Mouse (Mus musculus): ENCODE data around the gene Myod1. TPM values are rescaled to one million over a fixed set of nuclear protein-coding genes. Genes with fewer than 3 reads are reported as not detected.

The Myod1 gene
- polyA plus RNA-seq, 1 experiment from 2014 or later: 10.0 TPM

- H3K4me3 ChIP-seq (ENCODE audit: low read depth, low read length): no peak overlapping the region
- DNase-seq (ENCODE audit: low spot score) (no peak), ATAC-seq (ENCODE audit: insufficient read depth, low FRiP score, low TSS enrichment) (no peak)
- H3K4me2 ChIP-seq (ENCODE audit: low read depth): no peak overlapping the region
- no peak overlapping the region for H3K27ac ChIP-seq (ENCODE audit: low read depth, low read length)
- no peaks in the 10 kb centered on the region for H3K4me1 ChIP-seq (ENCODE audit: control insufficient read depth, insufficient read depth, low read length)
- peaks cover 13% of the 10 kb centered on the region for H3K27me3 ChIP-seq (ENCODE audit: control insufficient read depth, insufficient read depth, low read length)
- WGBS: 84% methylated on average over 15 of the region's 15 CpGs
- H3K9me3 ChIP-seq (ENCODE audit: control insufficient read depth, low read length): no peaks in the 10 kb centered on the region
- no peak overlapping the region for H3K9ac ChIP-seq (ENCODE audit: low read length)
- H3K36me3 ChIP-seq (ENCODE audit: control insufficient read depth, insufficient read depth, low read length): no peaks in the 10 kb centered on the region
Observed at GRCm38 (mm10) chr7:46403616-46404485, 27.6 kb downstream of the Myod1 start.

- no peak overlapping the region for H3K4me2 ChIP-seq (ENCODE audit: low read depth)
- 81% methylated on average over 7 of the region's 7 CpGs for WGBS
Observed at GRCm38 (mm10) chr7:46404756-46405155, 28.5 kb downstream of the Myod1 start.

GRCm38 (mm10) chr7:46408606-46409005 is 32.3 kb downstream of the Myod1 start:
- no peak overlapping the region for H3K4me3 ChIP-seq (ENCODE audit: low read depth, low read length)
- H3K27ac ChIP-seq (ENCODE audit: low read depth, low read length): no peak overlapping the region
- DNase-seq (ENCODE audit: low spot score): no peak
- H3K4me1 ChIP-seq (ENCODE audit: control insufficient read depth, insufficient read depth, low read length): no peaks in the 10 kb centered on the region
- H3K36me3 ChIP-seq (ENCODE audit: control insufficient read depth, insufficient read depth, low read length): no peaks in the 10 kb centered on the region
- no peak for ATAC-seq (ENCODE audit: insufficient read depth, low FRiP score, low TSS enrichment)
- no peak overlapping the region for H3K9ac ChIP-seq (ENCODE audit: low read length)
- no peaks in the 10 kb centered on the region for H3K9me3 ChIP-seq (ENCODE audit: control insufficient read depth, low read length)
- H3K27me3 ChIP-seq (ENCODE audit: control insufficient read depth, insufficient read depth, low read length): no peaks in the 10 kb centered on the region
- 89% methylated on average over 9 of the region's 9 CpGs for WGBS
- H3K4me2 ChIP-seq (ENCODE audit: low read depth): no peak overlapping the region

More at GRCm38 (mm10) chr7:46404756-46405155, 28.5 kb downstream of the Myod1 start:
- no peaks in the 10 kb centered on the region for H3K9me3 ChIP-seq (ENCODE audit: control insufficient read depth, low read length)
- DNase-seq (ENCODE audit: low spot score): no peak
- no peak overlapping the region for H3K27ac ChIP-seq (ENCODE audit: low read depth, low read length)
- H3K9ac ChIP-seq (ENCODE audit: low read length): no peak overlapping the region
- ATAC-seq (ENCODE audit: insufficient read depth, low FRiP score, low TSS enrichment): no peak
- no peak overlapping the region for H3K4me3 ChIP-seq (ENCODE audit: low read depth, low read length)
- H3K27me3 ChIP-seq (ENCODE audit: control insufficient read depth, insufficient read depth, low read length): peaks cover 4% of the 10 kb centered on the region; the same call in 1 of the 2 replicates
- no peaks in the 10 kb centered on the region for H3K36me3 ChIP-seq (ENCODE audit: control insufficient read depth, insufficient read depth, low read length)
- no peaks in the 10 kb centered on the region for H3K4me1 ChIP-seq (ENCODE audit: control insufficient read depth, insufficient read depth, low read length)

- Histone ChIP-seq H3K4me1 (ENCODE audit: control insufficient read depth, insufficient read depth, low read length) (no peaks in the 10 kb centered on the region), H3K9ac (ENCODE audit: low read length) (no peak overlapping the region), H3K36me3 (ENCODE audit: control insufficient read depth, insufficient read depth, low read length) (no peaks in the 10 kb centered on the region), H3K9me3 (ENCODE audit: control insufficient read depth, low read length) (no peaks in the 10 kb centered on the region), H3K27me3 (ENCODE audit: control insufficient read depth, insufficient read depth, low read length) (no peaks in the 10 kb centered on the region), H3K4me2 (ENCODE audit: low read depth) (no peak overlapping the region), H3K4me3 (ENCODE audit: low read depth, low read length) (no peak overlapping the region), H3K27ac (ENCODE audit: low read depth, low read length) (no peak overlapping the region)
- ATAC-seq (ENCODE audit: insufficient read depth, low FRiP score, low TSS enrichment) (no peak), DNase-seq (ENCODE audit: low spot score) (no peak)
- 44% methylated on average over 12 of the region's 12 CpGs for WGBS
Observed at GRCm38 (mm10) chr7:46409204-46409789, 33.0 kb downstream of the Myod1 start.

GRCm38 (mm10) chr7:46410727-46411126 is 34.5 kb downstream of the Myod1 start:
- no peak overlapping the region for H3K4me2 ChIP-seq (ENCODE audit: low read depth)
- no peak for DNase-seq (ENCODE audit: low spot score)
- H3K4me1 ChIP-seq (ENCODE audit: control insufficient read depth, insufficient read depth, low read length): no peaks in the 10 kb centered on the region
- H3K4me3 ChIP-seq (ENCODE audit: low read depth, low read length): no peak overlapping the region
- no peak for ATAC-seq (ENCODE audit: insufficient read depth, low FRiP score, low TSS enrichment)
- no peaks in the 10 kb centered on the region for H3K27me3 ChIP-seq (ENCODE audit: control insufficient read depth, insufficient read depth, low read length)
- no peak overlapping the region for H3K9ac ChIP-seq (ENCODE audit: low read length)
- no peaks in the 10 kb centered on the region for H3K9me3 ChIP-seq (ENCODE audit: control insufficient read depth, low read length)
- no peaks in the 10 kb centered on the region for H3K36me3 ChIP-seq (ENCODE audit: control insufficient read depth, insufficient read depth, low read length)
- 79% methylated on average over 6 of the region's 6 CpGs for WGBS
- H3K27ac ChIP-seq (ENCODE audit: low read depth, low read length): no peak overlapping the region

- ATAC-seq (ENCODE audit: insufficient read depth, low FRiP score, low TSS enrichment): no peak
Observed at GRCm38 (mm10) chr7:46412823-46413222, 36.5 kb downstream of the Myod1 start.

GRCm38 (mm10) chr7:46413959-46414725 is 37.9 kb downstream of the Myod1 start:
- no peak overlapping the region for H3K9ac ChIP-seq (ENCODE audit: low read length)
- H3K27ac ChIP-seq (ENCODE audit: low read depth, low read length): no peak overlapping the region
- no peaks in the 10 kb centered on the region for H3K27me3 ChIP-seq (ENCODE audit: control insufficient read depth, insufficient read depth, low read length)
- H3K4me1 ChIP-seq (ENCODE audit: control insufficient read depth, insufficient read depth, low read length): no peaks in the 10 kb centered on the region
- no peaks in the 10 kb centered on the region for H3K36me3 ChIP-seq (ENCODE audit: control insufficient read depth, insufficient read depth, low read length)
- no peak overlapping the region for H3K4me2 ChIP-seq (ENCODE audit: low read depth)
- DNase-seq (ENCODE audit: low spot score) (no peak), ATAC-seq (ENCODE audit: insufficient read depth, low FRiP score, low TSS enrichment) (no peak)
- no peak overlapping the region for H3K4me3 ChIP-seq (ENCODE audit: low read depth, low read length)
- 56% methylated on average over 6 of the region's 6 CpGs for WGBS
- no peaks in the 10 kb centered on the region for H3K9me3 ChIP-seq (ENCODE audit: control insufficient read depth, low read length)

More at GRCm38 (mm10) chr7:46412823-46413222, 36.5 kb downstream of the Myod1 start:
- Histone ChIP-seq H3K4me2 (ENCODE audit: low read depth) (no peak overlapping the region), H3K36me3 (ENCODE audit: control insufficient read depth, insufficient read depth, low read length) (no peaks in the 10 kb centered on the region), H3K9ac (ENCODE audit: low read length) (no peak overlapping the region), H3K27ac (ENCODE audit: low read depth, low read length) (no peak overlapping the region), H3K4me1 (ENCODE audit: control insufficient read depth, insufficient read depth, low read length) (no peaks in the 10 kb centered on the region), H3K27me3 (ENCODE audit: control insufficient read depth, insufficient read depth, low read length) (no peaks in the 10 kb centered on the region), H3K4me3 (ENCODE audit: low read depth, low read length) (no peak overlapping the region), H3K9me3 (ENCODE audit: control insufficient read depth, low read length) (no peaks in the 10 kb centered on the region)
- 76% methylated on average over 5 of the region's 5 CpGs for WGBS
- no peak for DNase-seq (ENCODE audit: low spot score)

GRCm38 (mm10) chr7:46415818-46416425 is 39.6 kb downstream of the Myod1 start:
- Histone ChIP-seq H3K4me3 (ENCODE audit: low read depth, low read length) (no peak overlapping the region), H3K27me3 (ENCODE audit: control insufficient read depth, insufficient read depth, low read length) (no peaks in the 10 kb centered on the region), H3K27ac (ENCODE audit: low read depth, low read length) (no peak overlapping the region), H3K9ac (ENCODE audit: low read length) (no peak overlapping the region), H3K36me3 (ENCODE audit: control insufficient read depth, insufficient read depth, low read length) (no peaks in the 10 kb centered on the region), H3K4me1 (ENCODE audit: control insufficient read depth, insufficient read depth, low read length) (no peaks in the 10 kb centered on the region), H3K4me2 (ENCODE audit: low read depth) (no peak overlapping the region), H3K9me3 (ENCODE audit: control insufficient read depth, low read length) (no peaks in the 10 kb centered on the region)
- DNase-seq (ENCODE audit: low spot score): no peak
- ATAC-seq (ENCODE audit: insufficient read depth, low FRiP score, low TSS enrichment): no peak
- 82% methylated on average over 14 of the region's 14 CpGs for whole genome bisulfite sequencing

Data from neural tube, embryonic 11.5 days (tissue).